Mouse (Mus musculus) bone marrow, adult 2 months (tissue): ENCODE results near the gene Azin2. TPM values are rescaled to one million over a fixed set of nuclear protein-coding genes. Genes with fewer than 3 reads are reported as not detected.
A peak's percentile ranks its signal among the peaks of the same experiment; 100 is the strongest.

Experiments used
- H3K27ac ChIP-seq: fragments of 200-500 bp; 2 replicates; pipeline ENCODE4 v1.5.1; 2012; ENCODE audit warnings: low read depth, mild to moderate bottlenecking, control low read depth, inconsistent platforms, low read length; ENCODE audit not compliant: control insufficient read depth, poor library complexity, insufficient read depth
- H3K4me1 ChIP-seq: fragments of 200-500 bp; 2 replicates; pipeline ENCODE4 v1.6.1; 2011; ENCODE audit warnings: low read length; ENCODE audit not compliant: control insufficient read depth, insufficient read depth
- H3K4me3 ChIP-seq: fragments of 200-500 bp; replicated peaks from 2 replicates; pipeline ENCODE3; 2011; ENCODE audit warnings: mild to moderate bottlenecking, low read depth, low read length, control low read depth; ENCODE audit not compliant: control insufficient read depth
- CTCF ChIP-seq: fragments of 200-500 bp; IDR thresholded peaks from 2 replicates; pipeline ENCODE4 v1.5.1; 2011; ENCODE audit warnings: low read length, control low read depth; ENCODE audit not compliant: control insufficient read depth, insufficient read depth
- POLR2A ChIP-seq: fragments of 200-500 bp; IDR thresholded peaks from 2 replicates; pipeline ENCODE4 v1.6.1; 2011; ENCODE audit warnings: low read depth, mild to moderate bottlenecking, control low read depth, low read length, borderline replicate concordance; ENCODE audit not compliant: control insufficient read depth
- WGBS: fragments of 180-500 bp; shearing (Covaris S2); methylation state at CpG from one replicate; pipeline ENCODE4 v1.1.7; 2018; 5-methylcytosine and 5-hydroxymethylcytosine counted together
- polyA plus RNA-seq: library from polyadenylated mRNA; stranded (reverse); fragments of >200 nt; gene quantifications from 2 replicates; pipeline ENCODE4 v1.2.4, GENCODE M21; 2011; ENCODE audit warnings: low replicate concordance; ENCODE audit not compliant: missing spikeins, insufficient read depth, insufficient read length

Gene Azin2
- polyA plus RNA-seq, 1 experiment: 2.4 TPM

- no peak overlapping the region for H3K27ac ChIP-seq
- no peak overlapping the region for H3K4me3 ChIP-seq
- no peaks in the 10 kb centered on the region for H3K4me1 ChIP-seq
- WGBS: 62% methylated on average over 5 of the region's 5 CpGs
- TF ChIP-seq POLR2A (no peak), CTCF (no peak)
Measured at GRCm38 (mm10) chr4:128935595-128935994, 26.6 kb downstream of the Azin2 start.

- no peaks in the 10 kb centered on the region for H3K4me1 ChIP-seq
- H3K4me3 ChIP-seq: no peak overlapping the region
- WGBS: 75% methylated on average over 7 of the region's 7 CpGs
- no peak overlapping the region for H3K27ac ChIP-seq
- no peak for TF ChIP-seq CTCF
- TF ChIP-seq POLR2A: no peak
Measured at GRCm38 (mm10) chr4:128932783-128933182, 29.5 kb downstream of the Azin2 start.

GRCm38 (mm10) chr4:128924841-128925606, 37.2 kb downstream of the Azin2 start:
- 12% methylated on average over 36 of the region's 36 CpGs for WGBS
- Histone ChIP-seq H3K4me1 (no peaks in the 10 kb centered on the region), H3K4me3 (peak overlapping the region; percentile 39), H3K27ac (no peak overlapping the region)
- TF ChIP-seq CTCF: peak; percentile 77
- TF ChIP-seq POLR2A: peak; percentile 44; the same call in 1 of the 2 replicates

GRCm38 (mm10) chr4:128923603-128924002, 38.6 kb downstream of the Azin2 start:
- Histone ChIP-seq H3K4me1 (no peaks in the 10 kb centered on the region), H3K27ac (no peak overlapping the region), H3K4me3 (no peak overlapping the region)
- TF ChIP-seq POLR2A (no peak), CTCF (no peak)
- 92% methylated on average over 3 of the region's 3 CpGs for WGBS

- Histone ChIP-seq H3K27ac (no peak overlapping the region), H3K4me3 (no peak overlapping the region), H3K4me1 (no peaks in the 10 kb centered on the region)
- no peak for TF ChIP-seq CTCF
- no peak for TF ChIP-seq POLR2A
- 47% methylated on average over 10 of the region's 10 CpGs for WGBS
Measured at GRCm38 (mm10) chr4:128919106-128919505, 43.1 kb downstream of the Azin2 start.

- TF ChIP-seq POLR2A (no peak), CTCF (no peak)
- 33% methylated on average over 3 of the region's 3 CpGs for WGBS
- H3K4me1 ChIP-seq: no peaks in the 10 kb centered on the region
- no peak overlapping the region for H3K27ac ChIP-seq
- H3K4me3 ChIP-seq: no peak overlapping the region
Measured at GRCm38 (mm10) chr4:128918187-128918586, 44.1 kb downstream of the Azin2 start.

GRCm38 (mm10) chr4:128917756-128918155, 44.5 kb downstream of the Azin2 start:
- Histone ChIP-seq H3K4me1 (no peaks in the 10 kb centered on the region), H3K4me3 (no peak overlapping the region), H3K27ac (no peak overlapping the region)
- TF ChIP-seq POLR2A (no peak), CTCF (no peak)
- WGBS: 78% methylated on average over 6 of the region's 6 CpGs

- Histone ChIP-seq H3K4me3 (no peak overlapping the region), H3K27ac (no peak overlapping the region), H3K4me1 (no peaks in the 10 kb centered on the region)
- TF ChIP-seq CTCF: no peak
- no peak for TF ChIP-seq POLR2A
- 82% methylated on average over 3 of the region's 3 CpGs for WGBS
Measured at GRCm38 (mm10) chr4:128917119-128917518, 45.1 kb downstream of the Azin2 start.
